Mouse (Mus musculus) embryonic facial prominence, embryonic 13.5 days (tissue): ENCODE measurements around the gene Pnpla7. TPM values are rescaled to one million over a fixed set of nuclear protein-coding genes. Genes with fewer than 3 reads are reported as not detected.

Experiments used
- microRNA-seq: library from miRNA; unstranded; fragments of <30 nt; microRNA quantifications from one replicate; pipeline ENCODE4, GENCODE M21; 2016
- polyA plus RNA-seq: library from polyadenylated mRNA; unstranded; fragments of >200 nt; fragmentation: Nextera tagmentation; extraction: Ambion mirVana; gene quantifications from 2 replicates; pipeline ENCODE4 v1.2.1, GENCODE M21; 2015

Gene Pnpla7
- polyA plus RNA-seq, 1 experiment from 2014 or later: 5.6 TPM

Small RNA genes lying within 50 kb of the gene (microRNA-seq; reads per million reads assigned to microRNA genes)
- gene Gm22875 (not detected), gene Gm24328 (not detected), gene Mir7664 (0.92 reads per million)

Other genes starting within 250 kb of the Pnpla7 start
- gene Cacna1b, start 212.9 kb upstream of the Pnpla7 start, polyA plus RNA-seq: 2.4 and 3.6 TPM in 2 replicates
- gene Ehmt1, start 56.4 kb upstream of the Pnpla7 start, polyA plus RNA-seq: 115 and 119 TPM in 2 replicates
- 34.8 and 39.0 TPM in 2 replicates for gene Arrdc1, start 40.8 kb upstream of the Pnpla7 start, polyA plus RNA-seq
- 15.9 and 17.2 TPM in 2 replicates for gene Zmynd19, start 26.2 kb upstream of the Pnpla7 start, polyA plus RNA-seq
- 37.7 and 40.3 TPM in 2 replicates for gene Dph7, start 13.6 kb upstream of the Pnpla7 start, polyA plus RNA-seq
- gene Mrpl41, start 935 bp upstream of the Pnpla7 start, polyA plus RNA-seq: 145 and 153 TPM in 2 replicates
- 82.5 and 87.4 TPM in 2 replicates for gene Nsmf, start 78.3 kb downstream of the Pnpla7 start, polyA plus RNA-seq
- gene Entpd8, start 104.3 kb downstream of the Pnpla7 start, polyA plus RNA-seq: not detected in 2 replicates
- gene Noxa1, start 119.1 kb downstream of the Pnpla7 start, polyA plus RNA-seq: 0.17 TPM in 1 of 2 replicates, not detected in the other
- gene Nrarp, start 204.7 kb downstream of the Pnpla7 start, polyA plus RNA-seq: 15.0 and 16.7 TPM in 2 replicates
- 5.1 and 6.1 TPM in 2 replicates for gene Tor4a, start 220.9 kb downstream of the Pnpla7 start, polyA plus RNA-seq
- gene Nelfb, start 235.5 kb downstream of the Pnpla7 start, polyA plus RNA-seq: 110 and 114 TPM in 2 replicates
- gene Stpg3, start 238.6 kb downstream of the Pnpla7 start, polyA plus RNA-seq: 0.15 TPM in 1 of 2 replicates, not detected in the other
- not detected in 2 replicates for gene Fam166a, start 242.7 kb downstream of the Pnpla7 start, polyA plus RNA-seq
- gene Tubb4b, start 248.7 kb downstream of the Pnpla7 start, polyA plus RNA-seq: 409 and 438 TPM in 2 replicates